Mouse (Mus musculus): Measurements from ENCODE around the gene Tapbp.
"Not testable (repeated sequence)": the region's sequence is repeated elsewhere in the genome, so short reads cannot be mapped to it uniquely, and the experiment has no call there.

Tapbp gene

DNA sequence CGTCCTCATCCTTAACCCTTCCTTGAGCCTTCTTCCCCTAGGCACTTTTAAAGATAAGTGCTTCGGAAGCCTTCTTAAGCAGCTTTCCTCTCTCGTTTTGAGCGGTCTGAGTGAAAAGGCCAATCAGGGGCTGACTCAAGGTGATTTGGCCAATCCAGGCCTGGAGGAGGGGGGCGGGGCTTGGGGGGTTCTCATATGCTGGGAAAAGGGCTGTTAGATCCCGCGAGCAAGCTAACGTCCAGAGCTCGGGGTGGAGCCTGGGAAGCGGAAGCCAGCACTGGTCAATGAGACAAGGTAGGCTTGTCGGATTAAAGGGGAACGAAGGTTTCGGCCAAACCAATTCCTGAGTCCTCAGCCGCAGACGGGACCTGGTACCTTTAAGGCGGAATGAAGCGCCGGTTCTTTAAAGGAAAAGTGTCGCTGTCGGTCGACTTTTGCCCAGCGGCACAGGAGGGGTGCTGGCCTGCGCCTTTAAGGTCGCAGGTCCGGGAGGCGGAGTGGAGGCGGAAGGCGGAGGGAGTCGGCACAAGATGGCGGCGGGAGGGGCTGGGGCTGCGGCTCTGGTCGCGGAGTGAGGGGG, at the start of gene Tapbp, which contains the start of gene Zbtb22:
Gene Tapbp, plus strand, starts transcription at position 229 of the 580 bp plus-strand sequence.
Gene Zbtb22, plus strand, starts transcription at position 234 of the 580 bp plus-strand sequence.
- DNase-seq, result peak; percentile 94

DNA sequence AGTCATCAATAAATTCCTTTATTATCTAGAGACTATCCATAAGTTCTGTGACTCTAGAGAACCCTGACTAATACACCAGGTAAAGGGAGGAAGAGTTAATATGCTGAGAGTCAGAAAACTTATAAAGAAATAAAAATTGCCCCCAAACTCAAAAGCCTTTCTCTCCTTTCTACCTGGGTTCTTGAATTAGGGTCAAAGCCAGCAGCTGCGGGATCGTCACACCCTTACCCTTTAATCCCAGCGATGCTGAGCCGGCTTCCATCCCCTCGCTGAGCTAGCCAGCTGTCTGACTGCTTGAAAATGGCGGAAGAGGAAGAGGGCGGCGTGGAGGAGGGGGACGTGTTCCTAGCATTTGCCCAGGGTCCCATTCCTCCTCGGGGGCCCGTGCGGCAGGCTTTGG, 42.2 kb upstream of the Tapbp start, which contains the start of gene Gm7029:
Gene Gm7029, plus strand, starts transcription at position 301 of the 400 bp plus-strand sequence.
- DNase-seq, result not testable (repeated sequence)

DNA sequence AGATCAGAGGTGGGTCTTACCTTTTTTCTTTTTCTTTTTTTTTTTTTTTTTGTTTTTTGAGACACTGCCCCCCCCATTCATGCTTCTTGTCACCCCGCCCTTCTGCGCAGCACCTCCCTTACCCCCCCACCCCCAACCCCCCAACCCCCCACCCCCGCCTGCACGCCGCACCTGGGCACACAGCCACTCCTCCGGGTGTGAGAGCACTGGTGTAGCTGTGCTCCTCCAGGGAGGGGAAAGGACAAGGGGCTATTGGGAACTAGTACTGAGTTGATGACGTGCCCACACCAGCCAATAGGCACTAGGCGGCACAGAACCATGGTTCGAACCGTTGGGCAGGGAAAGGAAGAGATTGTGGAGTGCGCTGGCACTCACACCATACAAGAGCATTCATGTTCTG, 41.3 kb upstream of the Tapbp start:
- DNase-seq, result peak; percentile 27

DNA sequence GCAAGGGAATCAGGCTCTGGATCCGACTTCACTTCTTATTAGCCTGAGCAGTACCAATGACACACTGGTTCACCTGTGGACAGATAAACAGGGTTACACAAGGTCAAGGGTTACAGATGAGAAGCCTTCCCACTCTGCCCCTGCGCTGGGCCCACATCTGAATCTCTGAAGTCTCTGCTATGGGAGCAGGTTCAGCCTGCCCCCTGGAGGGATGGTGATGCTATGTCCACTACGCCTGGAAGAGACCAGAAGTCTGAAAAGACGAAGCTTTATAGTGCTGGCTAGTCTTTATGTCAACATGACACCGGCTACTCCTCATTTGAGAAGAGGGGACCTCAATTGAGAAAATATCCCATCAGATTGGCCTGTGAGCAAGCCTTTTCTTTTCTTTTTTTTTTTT, 39.9 kb upstream of the Tapbp start:
- DNase-seq, result peak; percentile 23

DNA sequence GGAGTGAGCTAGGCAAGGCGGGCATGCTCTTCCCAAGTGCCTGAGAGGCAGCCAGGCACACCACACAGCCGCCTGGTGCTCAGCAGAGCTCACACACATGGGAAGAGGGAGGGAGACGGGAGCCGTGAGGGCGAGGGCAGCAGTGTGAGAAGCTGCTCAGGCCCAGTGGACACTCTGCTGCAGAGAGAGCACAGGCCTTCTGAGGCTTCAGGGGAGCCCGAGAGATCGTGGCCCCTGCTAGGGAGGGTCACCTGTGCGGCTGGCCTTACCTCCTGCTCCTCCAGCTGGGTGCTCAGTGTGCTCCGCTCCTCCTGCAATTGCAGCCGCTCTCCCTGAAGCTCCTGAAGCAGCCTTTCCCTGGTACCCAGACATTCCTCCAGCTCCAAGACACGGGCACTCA, 31.4 kb upstream of the Tapbp start:
- DNase-seq, result not testable (repeated sequence)

DNA sequence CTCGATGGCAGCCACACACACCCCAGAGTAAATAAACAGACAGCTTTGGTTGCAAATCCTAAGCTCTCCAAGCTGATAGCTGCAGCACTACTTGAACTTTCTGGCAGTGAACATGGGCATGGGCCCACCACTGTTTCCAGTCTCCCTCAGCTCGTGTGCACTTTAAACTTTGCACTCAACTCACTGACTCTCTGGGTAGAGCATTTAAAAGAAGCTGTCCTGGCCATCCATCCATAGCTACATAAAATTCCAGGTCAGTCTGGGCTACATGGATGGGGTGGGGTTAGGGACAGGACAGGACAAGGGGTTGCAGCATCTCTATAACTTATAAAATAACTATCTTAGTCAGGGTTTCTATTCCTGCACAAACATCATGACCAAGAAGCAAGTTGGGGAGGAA, 27.9 kb upstream of the Tapbp start:
- DNase-seq, result not testable (repeated sequence)

DNA sequence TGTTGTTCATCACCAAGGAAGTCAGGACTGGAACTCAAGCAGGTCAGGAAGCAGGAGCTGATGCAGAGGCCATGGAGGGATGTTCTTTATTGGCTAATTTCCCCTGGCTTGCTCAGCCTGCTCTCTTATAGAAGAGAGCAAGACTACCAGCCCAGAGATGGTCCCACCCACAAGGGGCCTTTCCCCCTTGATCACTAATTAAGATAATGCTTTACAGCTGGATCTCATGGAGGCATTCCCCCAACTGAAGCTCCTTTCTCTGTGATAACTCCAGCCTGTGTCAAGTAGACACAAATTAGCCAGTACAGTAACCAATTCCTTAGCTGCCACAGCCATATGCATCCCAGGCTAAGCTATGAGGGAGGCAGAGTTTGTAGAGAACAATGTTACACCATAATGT, 27.5 kb upstream of the Tapbp start:
- not testable (repeated sequence) for DNase-seq

DNA sequence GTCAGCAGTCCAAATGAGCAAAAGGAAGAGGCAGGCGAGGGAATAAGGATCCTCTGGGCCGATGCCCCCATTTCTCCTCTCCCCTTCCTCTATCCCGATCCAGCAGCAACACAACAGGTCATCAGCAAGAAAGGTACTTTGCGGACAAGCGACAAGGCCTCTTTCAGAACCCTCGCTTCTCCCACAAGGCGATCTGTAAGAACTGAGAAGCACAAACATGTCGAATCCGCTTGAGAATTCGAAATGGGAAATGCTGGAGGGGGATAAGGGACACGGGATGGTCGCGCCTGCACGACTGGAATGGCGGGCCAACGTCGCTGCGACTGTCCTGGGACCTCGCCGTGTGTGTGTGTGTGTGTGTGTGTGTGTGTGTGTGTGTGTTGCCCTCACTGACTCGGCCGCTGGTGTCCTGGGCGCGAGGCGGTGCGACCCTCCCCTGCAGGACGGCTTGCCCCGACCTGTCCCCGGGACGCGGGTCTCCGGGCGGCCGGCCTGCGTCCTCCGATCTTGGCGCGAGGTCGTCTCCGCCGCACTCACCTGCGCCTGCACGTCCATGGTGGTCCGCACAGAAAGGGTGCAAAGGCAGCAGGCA, 25.7 kb upstream of the Tapbp start:
- DNase-seq, result not testable (repeated sequence)

DNA sequence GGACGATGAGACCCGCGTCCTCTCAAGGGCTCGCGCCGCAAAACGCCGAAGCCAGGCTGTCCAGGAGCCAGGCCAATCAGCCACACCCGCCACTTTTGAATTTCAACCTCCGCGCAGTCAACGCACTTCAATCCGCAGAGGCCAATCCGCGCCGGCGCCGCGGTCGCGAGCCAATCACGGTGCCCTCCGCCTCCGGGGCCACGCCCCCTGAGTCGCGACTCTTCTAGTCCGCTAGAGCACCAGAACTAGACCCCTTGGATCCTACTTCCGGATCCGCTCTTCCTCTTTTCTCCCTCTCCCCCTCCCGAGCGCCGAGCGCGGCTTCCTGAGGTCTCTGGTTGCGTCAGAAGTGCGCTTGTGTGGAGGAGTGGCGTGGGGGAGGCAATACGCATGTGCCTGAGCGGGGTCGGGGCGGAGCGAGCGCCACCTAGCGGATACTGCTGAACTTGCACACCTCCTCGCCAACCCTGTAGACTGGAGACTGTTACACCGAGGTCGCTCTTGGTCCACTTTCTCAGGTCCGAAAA, 25.1 kb upstream of the Tapbp start, which contains the start of gene Kifc1:
Gene Kifc1, minus strand, starts transcription at position 129 of the 527 bp plus-strand sequence.
- peak; percentile 99 for DNase-seq

DNA sequence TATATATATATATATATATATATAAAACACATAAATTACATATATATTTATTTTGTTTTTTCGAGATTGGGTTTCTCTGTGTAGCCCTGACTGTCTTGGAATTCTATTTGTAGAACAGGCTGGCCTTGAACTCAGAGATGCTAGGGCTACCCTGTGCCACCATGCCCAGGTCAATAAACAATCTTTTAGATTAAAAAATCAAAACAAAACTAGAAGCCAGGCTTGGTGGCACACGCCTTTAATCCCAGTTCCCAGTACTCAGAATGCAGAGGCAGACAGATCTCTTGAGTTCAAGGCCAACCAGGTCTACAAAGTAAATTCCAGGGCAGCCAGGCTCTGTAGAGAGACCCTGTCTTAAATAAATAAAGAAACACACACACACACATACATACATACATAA, 24.3 kb upstream of the Tapbp start:
- no peak for DNase-seq

DNA sequence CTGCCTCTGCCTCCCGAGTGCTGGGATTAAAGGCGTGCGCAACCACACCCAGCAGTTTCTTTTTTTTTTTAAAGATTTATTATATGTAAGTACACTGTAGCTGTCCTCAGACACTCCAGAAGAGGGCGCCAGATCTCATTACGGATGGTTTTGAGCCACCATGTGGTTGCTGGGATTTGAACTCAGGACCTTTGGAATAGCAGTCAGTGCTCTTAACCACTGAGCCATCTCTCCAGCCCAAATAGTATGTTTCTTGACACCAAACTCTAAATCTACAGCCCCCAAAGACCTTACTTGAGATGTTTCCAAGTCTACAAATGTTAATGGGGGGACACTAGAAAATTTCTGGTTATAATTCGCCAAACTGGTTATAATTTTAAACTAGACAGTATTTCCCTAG, 23.8 kb upstream of the Tapbp start:
- not testable (repeated sequence) for DNase-seq

DNA sequence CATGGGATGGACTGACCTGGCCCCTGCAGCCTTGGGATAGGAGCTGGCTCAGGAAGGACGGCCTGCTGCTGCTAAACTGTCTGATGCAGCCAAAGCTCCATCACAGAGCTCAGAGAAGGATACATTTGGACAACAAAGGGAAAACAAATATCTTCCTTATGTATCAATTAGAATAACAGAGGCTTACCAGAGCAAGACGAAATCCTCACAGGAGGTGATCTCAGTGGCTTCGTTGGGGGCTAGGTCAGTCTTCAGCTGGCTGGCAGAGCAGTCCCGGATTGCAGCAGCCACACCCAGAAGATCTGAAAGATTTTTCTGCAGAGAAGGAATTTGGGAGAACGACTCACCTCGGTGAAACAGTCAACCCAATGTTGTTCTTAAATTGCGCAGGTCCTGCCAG, 23.3 kb upstream of the Tapbp start:
- no peak for DNase-seq

DNA sequence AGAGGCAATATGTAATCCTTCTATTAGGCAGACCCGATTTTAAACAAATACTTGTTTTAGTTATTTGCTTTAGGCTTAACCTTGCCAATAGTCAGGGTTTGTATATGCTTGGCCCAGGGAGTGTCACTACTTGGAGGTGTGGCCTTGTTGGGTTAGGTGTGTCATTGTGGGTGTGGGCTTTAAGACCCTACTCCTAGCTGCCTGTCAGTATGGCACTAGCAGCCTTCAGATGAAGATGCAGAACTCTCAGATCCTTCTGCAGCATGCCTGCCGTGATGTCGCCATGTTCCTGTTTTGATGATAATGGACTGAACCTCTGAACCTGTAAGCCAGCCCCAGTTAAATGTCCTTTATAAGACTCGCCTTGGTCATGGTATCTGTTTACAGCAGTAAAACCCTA, 22.7 kb upstream of the Tapbp start:
- DNase-seq, result not testable (repeated sequence)

DNA sequence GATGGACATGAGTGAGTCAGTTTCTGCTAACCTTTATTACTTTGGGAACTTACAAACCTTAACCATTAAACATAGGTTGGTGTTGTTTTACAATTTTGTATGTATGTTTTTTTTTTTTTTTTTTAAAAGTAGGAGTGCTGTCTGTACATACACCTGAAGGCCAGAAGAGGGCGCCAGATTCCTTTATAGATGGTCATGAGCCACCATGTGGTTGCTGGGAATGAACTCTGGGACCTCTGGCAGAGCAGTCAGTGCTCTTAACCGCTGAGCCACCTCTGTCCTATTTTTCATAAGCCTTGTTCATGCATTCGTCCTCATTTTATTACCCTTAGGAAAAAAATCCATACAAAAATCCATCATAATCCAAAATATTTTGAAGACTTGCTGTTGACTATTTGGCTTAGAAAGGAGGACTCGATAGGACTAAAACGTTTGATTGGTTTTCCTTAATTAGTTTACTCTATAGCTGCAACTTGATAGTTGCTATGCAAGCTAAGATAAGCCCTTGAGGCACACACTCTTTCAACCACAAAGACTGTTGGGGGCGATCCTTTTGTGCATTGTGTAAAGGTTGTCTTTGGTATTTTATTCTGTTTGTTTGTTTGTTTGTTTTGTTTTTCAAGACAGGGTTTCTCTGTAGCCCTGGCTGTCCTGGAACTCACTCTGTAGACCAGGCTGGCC, 18.4 kb upstream of the Tapbp start:
- no peak for DNase-seq

DNA sequence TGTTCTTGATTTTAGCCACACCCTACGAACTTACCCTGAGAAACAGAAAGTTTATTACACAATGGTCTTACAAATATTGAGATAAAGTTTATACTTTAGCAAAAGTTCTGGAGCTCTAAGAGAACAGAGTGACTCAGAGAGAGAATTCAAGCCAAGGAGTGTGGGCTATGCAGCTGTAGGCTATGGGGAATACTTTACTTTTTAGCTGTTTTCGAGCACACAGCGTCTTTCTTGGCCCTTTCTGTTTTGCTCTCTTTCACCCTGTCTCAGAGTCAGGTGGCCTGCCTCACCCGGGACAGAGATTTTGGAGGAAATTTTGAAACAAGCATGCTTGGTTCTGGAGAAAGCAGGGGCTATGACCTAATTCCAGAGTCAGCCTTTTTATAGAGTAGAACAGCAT, 17.5 kb upstream of the Tapbp start:
- DNase-seq, result not testable (repeated sequence)

DNA sequence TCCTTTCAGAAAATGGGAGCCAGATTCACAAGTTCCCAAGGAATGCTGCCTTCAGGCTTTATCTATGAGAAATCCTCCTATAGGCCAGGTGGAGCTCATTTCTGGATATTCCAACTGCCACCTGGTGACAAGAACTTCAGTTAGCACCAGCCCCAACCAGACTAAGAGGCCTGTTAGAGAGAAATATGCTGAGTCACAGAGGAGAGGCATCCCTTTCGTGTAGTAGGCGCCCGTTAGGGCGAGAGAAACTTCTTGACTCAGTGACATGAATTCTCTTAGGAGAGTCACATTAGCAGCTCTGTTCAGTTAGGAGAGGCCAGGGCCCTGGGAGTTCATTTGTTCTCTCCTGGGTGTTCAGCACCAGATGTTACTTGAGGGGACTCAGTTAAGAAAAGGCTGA, 16.1 kb upstream of the Tapbp start:
- no peak for DNase-seq

DNA sequence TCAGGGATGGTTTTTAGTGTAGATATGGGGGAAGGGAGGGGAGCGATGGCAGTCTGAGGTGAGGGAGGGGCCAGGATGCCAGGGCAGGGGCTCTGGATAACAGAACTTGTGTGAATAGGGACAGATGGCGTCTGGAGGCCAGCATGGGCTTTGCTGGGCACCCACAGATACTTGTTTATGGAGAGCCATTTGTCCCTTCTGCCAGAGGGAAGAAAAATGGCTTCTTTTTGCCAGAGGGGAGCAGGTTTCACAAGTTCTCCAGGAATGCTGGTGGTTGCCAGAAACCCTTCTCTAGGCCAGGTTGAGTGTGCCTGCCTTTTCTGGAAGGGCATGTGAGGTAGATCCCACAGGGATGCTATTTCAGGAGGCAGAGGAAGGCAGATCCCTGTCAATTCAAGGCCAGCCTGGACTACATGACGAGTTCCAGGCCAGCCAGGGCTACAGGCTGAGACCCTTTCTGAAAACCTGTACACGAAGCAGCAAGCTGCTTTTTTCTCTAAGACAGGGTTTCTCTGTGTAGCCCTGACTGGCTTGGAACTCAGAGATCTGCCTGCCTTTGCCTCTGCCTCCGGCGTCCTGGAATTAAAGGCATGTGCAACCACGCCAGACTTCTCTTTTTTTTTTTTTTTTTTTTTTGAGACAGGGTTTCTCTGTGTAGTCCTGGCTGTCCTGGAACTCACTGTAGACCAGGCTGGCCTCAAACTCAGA, 15.3 kb upstream of the Tapbp start:
- no peak for DNase-seq

DNA sequence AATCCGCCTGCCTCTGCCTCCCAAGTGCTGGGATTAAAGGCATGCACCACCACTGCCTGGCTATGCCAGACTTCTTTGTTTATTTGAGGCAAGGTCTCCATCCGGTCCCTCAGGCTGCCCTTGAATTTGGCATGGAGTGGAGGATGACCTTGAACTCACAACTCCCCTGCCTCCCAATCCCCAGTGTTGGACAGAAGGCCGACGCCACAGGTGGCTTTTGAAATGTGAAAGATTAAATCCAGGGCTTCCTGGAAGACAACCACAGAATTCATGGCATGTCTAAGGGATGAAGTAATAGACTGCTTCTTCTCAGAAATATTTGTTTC, 14.7 kb upstream of the Tapbp start:
- no peak for DNase-seq

DNA sequence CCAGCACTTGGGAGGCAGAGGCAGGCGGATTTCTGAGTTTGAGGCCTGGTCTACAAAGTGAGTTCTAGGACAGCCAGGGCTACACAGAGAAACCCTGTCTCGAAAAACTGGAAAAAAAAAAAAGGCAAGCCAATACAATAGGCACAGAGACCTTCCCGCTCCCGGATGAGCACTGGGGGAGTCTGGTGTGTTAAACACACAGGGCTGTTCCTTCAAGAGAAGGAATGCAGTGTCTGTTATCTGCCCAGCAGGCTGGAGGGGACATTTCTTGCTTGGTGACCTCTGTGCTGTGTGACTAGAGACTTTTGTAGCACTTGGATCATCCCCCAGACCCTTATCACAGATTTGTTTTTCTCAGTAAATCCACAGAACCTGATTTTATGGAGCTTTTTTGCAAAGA, 14.0 kb upstream of the Tapbp start:
- DNase-seq, result no peak

DNA sequence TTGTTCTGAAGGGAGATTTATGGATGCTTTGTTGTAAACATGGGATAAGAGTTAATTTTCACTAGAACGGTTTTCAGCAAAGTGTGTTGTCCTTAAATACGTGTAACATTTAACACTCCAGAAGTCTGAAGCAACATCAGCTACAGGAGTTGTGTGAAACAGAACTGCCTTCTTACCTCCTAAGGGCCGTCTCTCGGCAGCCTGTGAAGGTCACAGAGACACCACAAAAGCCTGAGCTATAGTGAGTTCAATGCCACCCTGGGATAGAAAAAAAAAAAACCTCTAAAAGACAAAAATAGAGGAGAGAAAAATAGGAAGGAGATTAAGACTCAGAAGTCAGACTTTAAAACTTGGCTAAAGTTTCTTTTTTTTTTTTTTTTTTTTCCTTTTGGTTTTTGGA, 13.6 kb upstream of the Tapbp start:
- no peak for DNase-seq

DNA sequence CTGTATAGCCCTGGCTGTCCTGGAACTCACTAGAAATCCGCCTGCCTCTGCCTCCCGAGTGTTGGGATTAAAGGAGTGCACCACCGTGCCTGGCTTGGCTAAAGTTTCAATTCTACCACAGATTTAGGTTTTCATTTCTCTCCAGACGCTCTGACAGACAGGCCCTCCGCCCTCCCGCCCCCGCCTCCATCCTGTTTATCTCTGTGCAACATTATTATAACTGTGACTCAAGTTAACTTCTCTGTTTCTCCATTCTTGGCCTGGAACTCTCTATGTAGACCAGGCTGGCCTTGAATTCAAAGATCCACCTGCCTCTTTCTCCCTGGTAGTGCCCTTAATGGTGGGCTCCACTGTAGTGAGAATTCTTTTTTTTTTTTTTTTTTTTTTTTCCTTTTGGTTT, 13.2 kb upstream of the Tapbp start:
- DNase-seq, result no peak

DNA sequence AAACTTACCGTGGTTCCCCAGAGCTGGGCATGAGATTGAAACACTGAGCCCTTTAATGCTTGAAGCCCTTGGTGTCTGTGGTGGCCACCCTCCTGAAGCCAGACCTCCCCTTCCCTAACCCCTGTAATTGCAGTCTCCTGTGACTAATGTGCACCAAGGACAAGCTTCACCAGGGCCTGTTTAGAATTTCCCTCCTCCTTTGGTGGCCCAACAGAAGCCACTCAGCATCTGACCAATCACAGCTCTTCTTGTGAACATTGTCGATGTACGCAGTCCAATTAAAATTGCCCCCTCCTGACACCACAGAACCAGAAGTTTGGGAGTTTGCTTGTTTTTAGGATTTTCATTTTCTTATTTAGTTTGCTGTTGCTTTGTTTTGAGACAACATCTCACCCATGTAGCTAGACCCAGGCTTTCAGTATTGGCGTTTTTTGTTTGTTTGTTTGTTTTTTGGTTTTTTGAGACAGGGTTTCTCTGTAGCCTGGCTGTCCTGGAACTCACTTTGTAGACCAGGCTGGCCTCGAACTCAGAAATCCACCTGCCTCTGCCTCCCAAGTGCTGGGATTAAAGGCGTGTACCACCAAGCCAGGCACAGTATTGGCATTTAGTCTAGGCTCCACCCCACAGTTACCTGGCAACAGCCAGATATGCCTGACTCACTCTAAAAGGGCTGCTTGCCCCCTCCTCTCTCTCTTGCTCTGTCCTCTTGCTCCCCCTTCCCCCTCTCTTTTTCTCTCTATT, 11.6 kb upstream of the Tapbp start:
- not testable (repeated sequence) for DNase-seq

DNA sequence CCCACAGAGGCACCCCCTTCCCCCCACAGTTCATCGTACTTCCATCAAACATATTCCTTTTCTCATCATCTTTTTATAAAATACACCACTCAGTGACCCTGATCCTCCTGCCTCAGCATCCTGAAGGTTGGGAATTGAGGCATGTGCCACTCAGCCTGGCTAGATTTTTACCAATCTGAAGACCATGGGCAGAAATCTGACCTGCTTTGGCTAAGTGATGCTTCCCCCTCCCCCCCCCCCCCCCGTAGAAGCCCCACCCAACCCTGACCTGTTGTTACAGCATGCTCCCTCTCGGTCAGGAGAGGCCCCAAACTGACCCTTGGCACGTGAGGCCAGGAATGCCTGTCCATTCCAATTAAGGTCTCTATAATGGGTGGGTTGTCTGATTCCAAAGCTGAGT, 10.9 kb upstream of the Tapbp start, which contains the start of gene Platr17:
Gene Platr17, plus strand, starts transcription at position 301 of the 400 bp plus-strand sequence.
- not testable (repeated sequence) for DNase-seq
